Mouse (Mus musculus) ES-E14 (cell line): ENCODE measurements at regions not wholly inside any gene's neighbourhood (a gene's known extent, or its start where the extent isn't known, plus 50 kb on each side); places are given as distances from the start of the nearest gene placed in this dataset.

Experiments used
- MAFK ChIP-seq: IDR thresholded peaks from 2 replicates; pipeline ENCODE4 v1.6.1; 2014; ENCODE audit warnings: mild to moderate bottlenecking, low read depth, low read length, inconsistent platforms; ENCODE audit not compliant: insufficient read depth
- ZC3H11A ChIP-seq: IDR thresholded peaks from 2 replicates; pipeline ENCODE4 v1.6.1; 2012; ENCODE audit warnings: low read depth, mild to moderate bottlenecking, inconsistent platforms, low read length, borderline replicate concordance

- TF ChIP-seq ZC3H11A = no peak
- TF ChIP-seq MAFK = no peak
Measured at GRCm38 (mm10) chr10:91537241-91537640, 356.1 kb upstream of the Tmpo start.
